Mouse (Mus musculus): ENCODE data around the gene Arap1. TPM values are rescaled to one million over a fixed set of nuclear protein-coding genes. Genes with fewer than 3 reads are reported as not detected.

Arap1 gene
- total and polyA plus RNA-seq, 2 experiments = 43.8 to 88.2 TPM

DNA sequence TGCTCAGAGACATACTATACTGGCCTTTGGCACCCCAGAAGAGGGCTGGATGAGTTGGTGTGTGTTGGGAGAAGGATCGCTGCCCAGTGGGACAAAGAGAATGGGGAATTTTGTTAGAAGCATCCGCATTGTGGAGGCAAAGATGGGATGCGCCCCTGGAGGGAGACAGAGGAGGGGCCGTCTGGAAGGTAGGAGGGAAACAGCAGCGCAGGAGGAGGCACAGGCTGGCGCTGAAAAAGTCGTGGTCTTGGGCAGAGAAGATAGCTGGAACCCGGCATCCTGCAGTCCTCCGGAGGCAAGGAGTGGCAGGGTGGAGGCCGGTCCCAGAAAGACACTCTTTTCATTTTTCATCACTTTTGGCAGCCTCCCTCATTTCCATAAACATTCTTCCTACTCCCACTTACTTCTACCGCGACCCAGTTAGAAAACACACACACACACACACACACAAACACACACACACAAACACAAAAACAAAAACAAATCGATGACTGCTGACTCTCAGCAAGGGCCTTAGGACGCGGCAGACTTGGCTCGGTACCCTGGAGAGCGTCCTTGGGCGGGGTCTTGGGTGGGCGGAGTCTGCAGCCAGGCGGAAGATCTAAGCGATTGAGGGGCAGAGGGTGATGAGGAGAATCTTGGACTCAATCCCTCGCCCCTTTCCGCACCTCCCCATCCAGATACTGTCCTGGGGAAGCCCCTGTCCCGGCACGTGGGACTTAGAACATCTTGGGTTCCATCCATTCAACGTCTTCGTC, 71.3 kb downstream of the Arap1 start:
- no peaks in the 10 kb centered on the region for H3K4me1 ChIP-seq (ENCODE audit: control insufficient read depth, insufficient read depth, low read length)
- no peaks in the 10 kb centered on the region for H3K27me3 ChIP-seq (ENCODE audit: control insufficient read depth, insufficient read depth, low read length)
- H3K4me3 ChIP-seq (ENCODE audit: insufficient read depth, low read depth, low read length) = no peak overlapping the region
- no peaks in the 10 kb centered on the region for H3K79me2 ChIP-seq (ENCODE audit: control insufficient read depth, insufficient read depth, low read length)
- TF ChIP-seq CTCF (IDR thresholded peaks at IDR 0.05; ENCODE audit: low read depth, low read length) = no peak
- TF ChIP-seq POLR2A (IDR thresholded peaks at IDR 0.05; ENCODE audit: extremely low read depth, insufficient read depth, low read length) = no peak
- no peak overlapping the region for H3K27ac ChIP-seq (replicated peaks; ENCODE audit: insufficient read depth, low read depth, low read length)
- H3K9ac ChIP-seq (ENCODE audit: low read depth, low read length) = no peak overlapping the region
- WGBS = 7% methylated on average over 27 of the region's 27 CpGs
- H3K36me3 ChIP-seq (ENCODE audit: control insufficient read depth, insufficient read depth, low read length) = no peaks in the 10 kb centered on the region
- DNase-seq (ENCODE audit: extremely low read depth, low read depth, low spot score) = no peak

DNA sequence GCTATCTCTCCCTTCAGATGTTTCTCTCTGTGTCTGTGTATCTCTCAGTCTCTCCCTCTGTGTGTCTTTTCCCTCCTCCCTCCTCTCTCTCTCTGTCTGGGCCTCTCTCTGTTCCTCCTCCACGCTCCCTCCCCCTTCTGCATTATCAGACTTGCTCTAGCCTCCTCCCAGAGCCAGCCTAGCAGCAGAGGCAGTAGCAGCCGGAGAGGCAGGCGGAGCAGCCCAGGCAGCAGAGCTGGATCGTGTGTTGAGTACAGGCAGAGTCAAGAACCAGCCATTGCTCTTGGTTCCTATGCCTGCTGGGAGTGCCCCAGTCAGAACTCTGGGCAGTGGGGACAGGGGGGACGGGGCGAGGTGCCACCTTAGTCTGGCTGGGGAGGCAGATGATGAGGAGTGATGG, 73.7 kb downstream of the Arap1 start, which contains the start of gene Pde2a:
TSS of gene Pde2a (plus strand) at position 163 of the 400 bp plus-strand sequence.
- WGBS = 33% methylated on average over 6 of the region's 6 CpGs
- H3K4me1 ChIP-seq (ENCODE audit: control insufficient read depth, insufficient read depth, low read length) = no peaks in the 10 kb centered on the region
- no peaks in the 10 kb centered on the region for H3K79me2 ChIP-seq (ENCODE audit: control insufficient read depth, insufficient read depth, low read length)
- no peak within 1 kb of the TSS for H3K4me3 ChIP-seq (ENCODE audit: insufficient read depth, low read depth, low read length)
- no peak within 1 kb of the TSS for H3K9ac ChIP-seq (ENCODE audit: low read depth, low read length)
- no peaks in the 10 kb centered on the region for H3K36me3 ChIP-seq (ENCODE audit: control insufficient read depth, insufficient read depth, low read length)
- H3K27ac ChIP-seq (replicated peaks; ENCODE audit: insufficient read depth, low read depth, low read length) = no peak within 1 kb of the TSS
- TF ChIP-seq POLR2A (IDR thresholded peaks at IDR 0.05; ENCODE audit: extremely low read depth, insufficient read depth, low read length) = no peak
- TF ChIP-seq CTCF (IDR thresholded peaks at IDR 0.05; ENCODE audit: low read depth, low read length) = no peak
- DNase-seq (ENCODE audit: extremely low read depth, low read depth, low spot score) = no peak
- no peaks in the 10 kb centered on the region for H3K27me3 ChIP-seq (ENCODE audit: control insufficient read depth, insufficient read depth, low read length)

GRCm38 (mm10) chr7:101422069-101422468, 74.2 kb downstream of the Arap1 start:
- Histone ChIP-seq H3K4me3 (ENCODE audit: insufficient read depth, low read depth, low read length) (no peak overlapping the region), H3K27ac (replicated peaks; ENCODE audit: insufficient read depth, low read depth, low read length) (no peak overlapping the region), H3K4me1 (ENCODE audit: control insufficient read depth, insufficient read depth, low read length) (no peaks in the 10 kb centered on the region), H3K9ac (ENCODE audit: low read depth, low read length) (no peak overlapping the region), H3K27me3 (ENCODE audit: control insufficient read depth, insufficient read depth, low read length) (no peaks in the 10 kb centered on the region), H3K79me2 (ENCODE audit: control insufficient read depth, insufficient read depth, low read length) (no peaks in the 10 kb centered on the region), H3K36me3 (ENCODE audit: control insufficient read depth, insufficient read depth, low read length) (no peaks in the 10 kb centered on the region)
- WGBS = 54% methylated on average over 3 of the region's 3 CpGs
- TF ChIP-seq CTCF (IDR thresholded peaks at IDR 0.05; ENCODE audit: low read depth, low read length) (no peak), POLR2A (IDR thresholded peaks at IDR 0.05; ENCODE audit: extremely low read depth, insufficient read depth, low read length) (no peak)
- no peak for DNase-seq (ENCODE audit: extremely low read depth, low read depth, low spot score)

DNA sequence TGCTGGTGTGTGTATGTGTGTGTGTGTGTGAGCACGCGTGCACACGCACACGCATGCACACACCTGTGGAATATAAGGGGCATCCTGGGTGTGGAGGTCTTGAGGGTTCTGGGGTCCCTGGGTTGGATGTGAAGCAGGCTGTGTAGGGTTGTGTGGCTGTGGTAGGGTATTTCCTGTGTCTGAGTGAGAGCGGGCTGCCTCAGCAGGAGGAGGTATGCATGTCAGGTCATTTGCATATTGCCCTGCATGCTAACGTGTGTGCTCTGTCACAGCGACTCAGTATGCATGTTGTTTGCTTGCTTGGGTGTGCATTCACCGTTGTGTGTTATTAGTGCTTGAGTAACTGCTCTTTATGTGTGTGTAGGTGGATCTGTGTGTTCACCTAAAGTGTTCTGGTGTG, 74.8 kb downstream of the Arap1 start:
- Histone ChIP-seq H3K27me3 (ENCODE audit: control insufficient read depth, insufficient read depth, low read length) (no peaks in the 10 kb centered on the region), H3K27ac (replicated peaks; ENCODE audit: insufficient read depth, low read depth, low read length) (no peak overlapping the region), H3K4me1 (ENCODE audit: control insufficient read depth, insufficient read depth, low read length) (no peaks in the 10 kb centered on the region), H3K4me3 (ENCODE audit: insufficient read depth, low read depth, low read length) (no peak overlapping the region), H3K9ac (ENCODE audit: low read depth, low read length) (no peak overlapping the region), H3K36me3 (ENCODE audit: control insufficient read depth, insufficient read depth, low read length) (no peaks in the 10 kb centered on the region), H3K79me2 (ENCODE audit: control insufficient read depth, insufficient read depth, low read length) (no peaks in the 10 kb centered on the region)
- TF ChIP-seq POLR2A (IDR thresholded peaks at IDR 0.05; ENCODE audit: extremely low read depth, insufficient read depth, low read length) (no peak), CTCF (IDR thresholded peaks at IDR 0.05; ENCODE audit: low read depth, low read length) (no peak)
- no peak for DNase-seq (ENCODE audit: extremely low read depth, low read depth, low spot score)
- 78% methylated on average over 8 of the region's 8 CpGs for WGBS

GRCm38 (mm10) chr7:101423970-101424369, 76.1 kb downstream of the Arap1 start:
- WGBS = 75% methylated on average over 6 of the region's 6 CpGs
- DNase-seq (ENCODE audit: extremely low read depth, low read depth, low spot score) = no peak
- H3K4me3 ChIP-seq (ENCODE audit: insufficient read depth, low read depth, low read length) = no peak overlapping the region
- H3K27ac ChIP-seq (replicated peaks; ENCODE audit: insufficient read depth, low read depth, low read length) = no peak overlapping the region
- H3K4me1 ChIP-seq (ENCODE audit: control insufficient read depth, insufficient read depth, low read length) = no peaks in the 10 kb centered on the region
- H3K79me2 ChIP-seq (ENCODE audit: control insufficient read depth, insufficient read depth, low read length) = no peaks in the 10 kb centered on the region
- H3K36me3 ChIP-seq (ENCODE audit: control insufficient read depth, insufficient read depth, low read length) = no peaks in the 10 kb centered on the region
- TF ChIP-seq CTCF (IDR thresholded peaks at IDR 0.05; ENCODE audit: low read depth, low read length) = no peak
- no peak for TF ChIP-seq POLR2A (IDR thresholded peaks at IDR 0.05; ENCODE audit: extremely low read depth, insufficient read depth, low read length)
- no peaks in the 10 kb centered on the region for H3K27me3 ChIP-seq (ENCODE audit: control insufficient read depth, insufficient read depth, low read length)
- H3K9ac ChIP-seq (ENCODE audit: low read depth, low read length) = no peak overlapping the region

DNA sequence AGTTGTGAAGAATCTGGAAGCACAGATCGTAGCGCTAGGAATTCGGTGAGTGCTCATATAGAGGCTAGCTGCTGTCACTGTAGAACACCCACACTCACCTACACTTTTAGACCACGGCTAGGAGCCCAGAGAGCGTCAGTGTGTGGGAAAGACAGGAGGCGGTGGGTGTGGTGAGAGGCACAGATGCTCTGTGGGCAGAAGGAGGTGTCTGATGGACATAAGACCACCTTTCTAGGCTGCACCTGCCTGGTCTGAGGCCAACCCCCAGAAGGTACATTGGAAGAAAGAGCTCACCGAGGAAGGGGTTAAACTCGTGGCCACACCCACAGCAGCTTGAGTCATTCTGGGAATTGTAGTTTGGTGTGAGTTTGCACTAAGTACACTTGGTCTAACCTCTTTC, 78.8 kb downstream of the Arap1 start:
- no peak for DNase-seq (ENCODE audit: extremely low read depth, low read depth, low spot score)
- Histone ChIP-seq H3K4me3 (ENCODE audit: insufficient read depth, low read depth, low read length) (no peak overlapping the region), H3K27me3 (ENCODE audit: control insufficient read depth, insufficient read depth, low read length) (no peaks in the 10 kb centered on the region), H3K36me3 (ENCODE audit: control insufficient read depth, insufficient read depth, low read length) (no peaks in the 10 kb centered on the region), H3K9ac (ENCODE audit: low read depth, low read length) (no peak overlapping the region), H3K79me2 (ENCODE audit: control insufficient read depth, insufficient read depth, low read length) (no peaks in the 10 kb centered on the region), H3K4me1 (ENCODE audit: control insufficient read depth, insufficient read depth, low read length) (no peaks in the 10 kb centered on the region), H3K27ac (replicated peaks; ENCODE audit: insufficient read depth, low read depth, low read length) (no peak overlapping the region)
- TF ChIP-seq CTCF (IDR thresholded peaks at IDR 0.05; ENCODE audit: low read depth, low read length) (no peak), POLR2A (IDR thresholded peaks at IDR 0.05; ENCODE audit: extremely low read depth, insufficient read depth, low read length) (no peak)
- 69% methylated on average over 8 of the region's 8 CpGs for WGBS
